Mouse (Mus musculus) heart, postnatal 4 days (tissue): ENCODE measurements around the gene Ptpn4. TPM values are rescaled to one million over a fixed set of nuclear protein-coding genes. Genes with fewer than 3 reads are reported as not detected.

Experiments used
- DNase-seq: peaks from one replicate; pipeline ENCODE4 v3.0.0; 2021
- total RNA-seq, 2 experiments: library from RNA; stranded (reverse); gene quantifications; 2 replicates each; pipeline ENCODE4 v1.2.3; 2021

Gene Ptpn4
- total RNA-seq, 2 experiments from 2014 or later: 25.3 to 26.9 TPM

- DNase-seq: no peak
Observed at GRCm38 (mm10) chr1:119641090-119641812, 196.2 kb downstream of the Ptpn4 start.

GRCm38 (mm10) chr1:119640006-119640405 is 197.4 kb downstream of the Ptpn4 start:
- no peak for DNase-seq

GRCm38 (mm10) chr1:119637188-119638023 is 200.0 kb downstream of the Ptpn4 start:
- DNase-seq: no peak

- no peak for DNase-seq
Observed at GRCm38 (mm10) chr1:119634746-119635145, 202.7 kb downstream of the Ptpn4 start.

GRCm38 (mm10) chr1:119630428-119630827 is 207.0 kb downstream of the Ptpn4 start:
- no peak for DNase-seq

- DNase-seq: no peak
Observed at GRCm38 (mm10) chr1:119626837-119627236, 210.6 kb downstream of the Ptpn4 start.

GRCm38 (mm10) chr1:119624444-119624843 is 213.0 kb downstream of the Ptpn4 start:
- DNase-seq: no peak

- no peak for DNase-seq
Observed at GRCm38 (mm10) chr1:119605396-119605795, 232.0 kb downstream of the Ptpn4 start.

Other genes with a start within 250 kb of the Ptpn4 start
- gene Epb41l5, start 188.6 kb downstream of the Ptpn4 start, total RNA-seq: 1 to 10 TPM; 5.5 to 7.9 TPM
- gene Tmem177, start 75.6 kb upstream of the Ptpn4 start, total RNA-seq: 1 to 10 TPM; 7.3 to 8.3 TPM
- gene Cfap221, start 159.6 kb upstream of the Ptpn4 start, total RNA-seq: not detected
- under 1 TPM in 1 of 2 experiments, not detected in 1; 0.14 TPM for gene Sctr, start 169.3 kb upstream of the Ptpn4 start, total RNA-seq
- 1 to 10 TPM; 3.6 to 5.5 TPM for gene Tmem37, start 236.5 kb upstream of the Ptpn4 start, total RNA-seq